Mouse (Mus musculus) megakaryocyte, embryonic 14.5 days (primary cell): Measurements from ENCODE around the gene Syce1.

Experiments
- FLI1 ChIP-seq: IDR thresholded peaks from 2 replicates; pipeline ENCODE4 v1.6.1; 2012; ENCODE audit warnings: low read length, inconsistent platforms, mixed read lengths
- GATA1 ChIP-seq: IDR thresholded peaks from 3 replicates; pipeline ENCODE4 v1.6.1; 2012; ENCODE audit warnings: mixed read lengths, low read length, inconsistent platforms, borderline replicate concordance

- TF ChIP-seq GATA1 (no peak), FLI1 (no peak)
Measured at GRCm38 (mm10) chr7:140780548-140780947, 7.1 kb downstream of the Syce1 start.
